Mouse (Mus musculus): ENCODE results near the gene Syt9. TPM values are rescaled to one million over a fixed set of nuclear protein-coding genes. Genes with fewer than 3 reads are reported as not detected.

Syt9 gene
- polyA plus RNA-seq, 1 experiment from 2014 or later = 1.7 TPM

DNA sequence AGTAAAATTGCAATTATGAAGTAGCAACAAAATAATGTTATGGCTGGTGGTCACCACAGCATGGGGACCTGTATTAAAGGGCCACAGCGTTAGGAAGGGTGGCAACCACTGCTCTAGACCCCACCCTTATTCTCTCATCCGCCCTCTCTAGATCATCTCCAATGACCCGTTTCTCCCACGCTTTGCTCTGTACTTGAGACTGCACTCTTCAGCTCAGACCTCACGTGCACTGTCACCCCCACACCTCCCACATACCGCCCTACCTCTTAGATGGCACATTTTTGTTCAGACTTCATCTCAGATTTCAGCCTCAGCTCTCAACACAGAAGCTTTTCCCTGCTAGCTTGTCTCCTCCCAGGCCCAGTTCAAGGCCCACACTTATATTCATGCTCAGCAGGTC is 150.9 kb downstream of the Syt9 start:
- no peak for DNase-seq
- 75% methylated on average over 6 of the region's 6 CpGs for WGBS
- no peak for ATAC-seq (ENCODE audit: insufficient read depth)
- Histone ChIP-seq H3K4me3 (ENCODE audit: low read depth, low read length) (no peak overlapping the region), H3K36me3 (ENCODE audit: insufficient read depth) (no peaks in the 10 kb centered on the region), H3K9me3 (ENCODE audit: low read depth, low read length) (no peaks in the 10 kb centered on the region), H3K27me3 (ENCODE audit: insufficient read depth, low read length) (no peaks in the 10 kb centered on the region), H3K4me1 (ENCODE audit: insufficient read depth) (no peaks in the 10 kb centered on the region), H3K9ac (no peak overlapping the region), H3K4me2 (no peak overlapping the region), H3K27ac (ENCODE audit: low read depth) (no peak overlapping the region)
- TF ChIP-seq CTCF (IDR thresholded peaks at IDR 0.05; ENCODE audit: low read depth) = no peak

DNA sequence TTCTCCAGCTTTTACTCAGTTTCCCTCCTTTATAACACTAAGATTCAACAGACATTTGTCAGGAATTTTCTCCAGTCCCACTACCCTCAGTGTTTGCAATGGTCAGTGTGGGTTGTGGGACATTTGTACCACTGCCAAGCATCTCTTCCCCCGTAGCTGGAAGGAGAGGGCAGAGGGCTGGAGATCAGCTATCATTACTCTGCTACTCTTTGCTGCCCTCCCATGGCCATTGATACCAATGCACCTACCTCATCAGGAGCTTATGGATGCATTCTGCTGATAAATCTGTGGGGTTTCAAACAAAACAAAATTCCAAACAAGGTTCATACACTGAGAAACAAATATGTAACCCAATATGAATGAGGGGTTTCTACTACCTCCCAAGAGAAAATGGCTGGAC is 155.8 kb downstream of the Syt9 start:
- Histone ChIP-seq H3K9me3 (ENCODE audit: low read depth, low read length) (no peaks in the 10 kb centered on the region), H3K9ac (no peak overlapping the region), H3K27me3 (ENCODE audit: insufficient read depth, low read length) (no peaks in the 10 kb centered on the region), H3K27ac (ENCODE audit: low read depth) (no peak overlapping the region), H3K4me1 (ENCODE audit: insufficient read depth) (no peaks in the 10 kb centered on the region), H3K4me3 (ENCODE audit: low read depth, low read length) (no peak overlapping the region), H3K4me2 (no peak overlapping the region), H3K36me3 (ENCODE audit: insufficient read depth) (no peaks in the 10 kb centered on the region)
- peak; percentile 75 for DNase-seq
- ATAC-seq (ENCODE audit: insufficient read depth) = 0 out of 2 replicates have a peak, but pooled peaks have one; percentile 31
- TF ChIP-seq CTCF (IDR thresholded peaks at IDR 0.05; ENCODE audit: low read depth) = peak; percentile 77
- WGBS = 5% methylated on average over 1 of the region's 1 CpGs

DNA sequence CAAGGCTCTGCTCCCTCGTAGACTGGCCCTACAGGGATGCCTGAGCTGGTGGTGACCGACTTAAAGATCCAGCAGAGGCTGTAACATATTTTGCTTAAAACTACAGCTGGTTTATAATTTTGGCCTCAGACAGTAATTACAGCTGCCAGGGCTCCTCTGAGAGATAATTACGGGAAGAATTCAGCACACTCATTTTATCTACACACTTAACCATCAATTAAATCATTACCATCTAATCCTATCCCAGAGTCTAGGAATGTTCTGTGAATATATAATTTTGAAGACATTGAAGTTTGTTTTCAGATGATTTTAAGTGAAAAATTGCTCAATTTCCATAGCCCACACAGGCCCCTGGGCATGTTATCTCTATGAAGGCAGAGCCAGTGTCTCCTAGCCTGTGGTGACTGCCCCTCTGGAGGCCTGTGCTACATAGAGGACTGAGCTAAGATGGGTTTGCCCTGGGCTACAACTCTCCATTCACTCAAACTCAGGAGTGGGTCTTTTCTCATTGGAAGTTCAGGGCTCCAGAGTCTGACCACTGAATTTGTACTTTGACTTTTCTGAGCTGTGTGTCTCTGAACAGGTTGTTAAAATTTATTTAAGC is 157.7 kb downstream of the Syt9 start:
- Histone ChIP-seq H3K27ac (ENCODE audit: low read depth) (no peak overlapping the region), H3K27me3 (ENCODE audit: insufficient read depth, low read length) (no peaks in the 10 kb centered on the region), H3K4me1 (ENCODE audit: insufficient read depth) (no peaks in the 10 kb centered on the region), H3K9ac (no peak overlapping the region), H3K4me3 (ENCODE audit: low read depth, low read length) (no peak overlapping the region), H3K9me3 (ENCODE audit: low read depth, low read length) (no peaks in the 10 kb centered on the region), H3K36me3 (ENCODE audit: insufficient read depth) (no peaks in the 10 kb centered on the region), H3K4me2 (no peak overlapping the region)
- TF ChIP-seq CTCF (IDR thresholded peaks at IDR 0.05; ENCODE audit: low read depth) = no peak
- ATAC-seq (ENCODE audit: insufficient read depth) = no peak
- 67% methylated on average over 3 of the region's 3 CpGs for WGBS
- no peak for DNase-seq

DNA sequence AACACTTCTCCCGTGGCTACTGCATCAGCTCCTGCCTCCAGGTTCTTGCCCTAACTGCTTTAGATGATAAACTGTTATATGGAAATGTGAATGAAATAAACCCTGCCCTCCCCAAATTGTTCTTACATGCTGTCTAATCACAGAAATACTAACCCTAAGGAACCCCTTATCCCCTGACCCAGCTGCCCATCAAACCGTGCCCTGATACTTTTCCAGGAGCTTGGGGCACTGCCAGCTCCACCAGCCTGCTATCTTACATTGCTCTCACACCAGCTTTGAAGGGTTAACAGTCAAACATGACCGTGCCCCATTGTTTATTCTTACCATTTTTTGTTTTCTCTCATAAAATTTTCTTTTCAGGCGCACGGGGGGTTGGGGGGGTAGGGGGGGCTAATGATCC is 158.8 kb downstream of the Syt9 start:
- Histone ChIP-seq H3K27me3 (ENCODE audit: insufficient read depth, low read length) (no peaks in the 10 kb centered on the region), H3K4me2 (no peak overlapping the region), H3K9me3 (ENCODE audit: low read depth, low read length) (no peaks in the 10 kb centered on the region), H3K27ac (ENCODE audit: low read depth) (no peak overlapping the region), H3K9ac (no peak overlapping the region), H3K36me3 (ENCODE audit: insufficient read depth) (no peaks in the 10 kb centered on the region), H3K4me1 (ENCODE audit: insufficient read depth) (no peaks in the 10 kb centered on the region), H3K4me3 (ENCODE audit: low read depth, low read length) (no peak overlapping the region)
- ATAC-seq (ENCODE audit: insufficient read depth) = no peak
- 34% methylated on average over 5 of the region's 5 CpGs for WGBS
- DNase-seq = no peak
- TF ChIP-seq CTCF (IDR thresholded peaks at IDR 0.05; ENCODE audit: low read depth) = no peak

DNA sequence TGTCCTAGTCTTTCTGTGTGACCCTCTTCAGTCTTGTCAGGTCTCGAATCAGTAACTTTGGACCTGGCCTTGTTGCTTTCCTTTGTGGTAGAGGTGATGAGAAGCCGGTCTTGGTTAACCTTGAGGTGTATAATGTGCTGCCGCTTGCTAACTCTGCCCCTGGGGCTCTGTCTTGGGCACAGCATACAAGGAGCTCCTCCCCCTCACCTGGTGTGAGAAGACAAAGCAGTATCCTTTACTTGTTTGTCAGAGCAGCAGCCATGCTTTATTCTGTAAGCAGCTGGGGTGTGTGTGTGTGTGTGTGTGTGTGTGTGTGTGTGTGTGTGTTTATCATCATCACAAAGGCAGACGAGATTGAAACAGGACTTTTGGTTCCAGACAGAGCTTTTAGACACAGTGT is 164.8 kb downstream of the Syt9 start:
- no peak overlapping the region for H3K27ac ChIP-seq (ENCODE audit: low read depth)
- no peaks in the 10 kb centered on the region for H3K36me3 ChIP-seq (ENCODE audit: insufficient read depth)
- ATAC-seq (ENCODE audit: insufficient read depth) (no peak), DNase-seq (no peak)
- H3K9me3 ChIP-seq (ENCODE audit: low read depth, low read length) = no peaks in the 10 kb centered on the region
- no peaks in the 10 kb centered on the region for H3K4me1 ChIP-seq (ENCODE audit: insufficient read depth)
- H3K9ac ChIP-seq = no peak overlapping the region
- H3K4me3 ChIP-seq (ENCODE audit: low read depth, low read length) = no peak overlapping the region
- H3K27me3 ChIP-seq (ENCODE audit: insufficient read depth, low read length) = no peaks in the 10 kb centered on the region
- TF ChIP-seq CTCF (IDR thresholded peaks at IDR 0.05; ENCODE audit: low read depth) = no peak
- H3K4me2 ChIP-seq = no peak overlapping the region
- 74% methylated on average over 4 of the region's 4 CpGs for WGBS

DNA sequence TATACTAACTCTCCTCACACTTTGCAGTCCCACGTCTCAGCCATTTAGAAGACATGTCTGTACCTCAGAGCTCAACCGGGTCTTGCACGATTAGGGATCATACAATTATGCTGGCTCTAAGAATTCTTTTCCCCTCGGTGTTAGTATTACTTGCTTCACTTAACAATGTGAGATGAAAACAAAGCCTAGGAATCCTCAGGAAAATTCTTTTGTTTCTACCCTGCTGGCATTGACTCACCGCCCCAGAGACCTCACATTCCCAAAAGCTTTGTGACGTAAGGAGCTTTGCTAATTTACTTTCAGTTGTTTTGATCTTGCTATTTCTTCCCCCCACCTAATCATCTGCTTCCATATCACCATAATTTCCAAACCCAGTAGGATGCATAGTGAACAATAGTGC is 166.0 kb downstream of the Syt9 start:
- TF ChIP-seq CTCF (IDR thresholded peaks at IDR 0.05; ENCODE audit: low read depth) = no peak
- Histone ChIP-seq H3K4me2 (no peak overlapping the region), H3K36me3 (ENCODE audit: insufficient read depth) (no peaks in the 10 kb centered on the region), H3K4me1 (ENCODE audit: insufficient read depth) (no peaks in the 10 kb centered on the region), H3K27ac (ENCODE audit: low read depth) (no peak overlapping the region), H3K4me3 (ENCODE audit: low read depth, low read length) (no peak overlapping the region), H3K9ac (no peak overlapping the region), H3K27me3 (ENCODE audit: insufficient read depth, low read length) (no peaks in the 10 kb centered on the region), H3K9me3 (ENCODE audit: low read depth, low read length) (no peaks in the 10 kb centered on the region)
- ATAC-seq (ENCODE audit: insufficient read depth) (no peak), DNase-seq (no peak)
- 60% methylated on average over 6 of the region's 6 CpGs for WGBS

DNA sequence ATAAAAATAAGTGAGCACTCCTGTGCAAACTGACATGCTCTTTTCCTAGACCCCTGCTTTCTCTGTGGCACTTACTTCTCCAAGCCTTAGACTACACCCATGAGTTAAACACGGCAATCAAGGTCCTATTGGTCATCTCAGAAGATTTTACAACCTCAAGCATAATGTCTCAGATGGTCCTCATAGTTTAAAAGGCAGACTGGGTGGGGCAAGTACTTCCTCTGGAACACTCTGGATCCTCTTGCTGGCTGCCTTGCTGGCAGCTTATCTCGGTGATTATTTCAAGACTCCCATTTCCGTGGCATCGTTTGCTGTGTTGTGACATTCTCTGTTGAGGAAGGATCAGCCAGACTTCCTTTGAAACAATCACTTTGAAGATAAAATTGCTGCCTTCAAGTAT is 169.5 kb downstream of the Syt9 start:
- no peak overlapping the region for H3K9ac ChIP-seq
- WGBS = 13% methylated on average over 4 of the region's 4 CpGs
- no peak for DNase-seq
- no peak overlapping the region for H3K4me3 ChIP-seq (ENCODE audit: low read depth, low read length)
- no peaks in the 10 kb centered on the region for H3K9me3 ChIP-seq (ENCODE audit: low read depth, low read length)
- no peaks in the 10 kb centered on the region for H3K4me1 ChIP-seq (ENCODE audit: insufficient read depth)
- no peak overlapping the region for H3K27ac ChIP-seq (ENCODE audit: low read depth)
- no peak for TF ChIP-seq CTCF (IDR thresholded peaks at IDR 0.05; ENCODE audit: low read depth)
- no peaks in the 10 kb centered on the region for H3K36me3 ChIP-seq (ENCODE audit: insufficient read depth)
- no peaks in the 10 kb centered on the region for H3K27me3 ChIP-seq (ENCODE audit: insufficient read depth, low read length)
- no peak overlapping the region for H3K4me2 ChIP-seq
- no peak for ATAC-seq (ENCODE audit: insufficient read depth)

DNA sequence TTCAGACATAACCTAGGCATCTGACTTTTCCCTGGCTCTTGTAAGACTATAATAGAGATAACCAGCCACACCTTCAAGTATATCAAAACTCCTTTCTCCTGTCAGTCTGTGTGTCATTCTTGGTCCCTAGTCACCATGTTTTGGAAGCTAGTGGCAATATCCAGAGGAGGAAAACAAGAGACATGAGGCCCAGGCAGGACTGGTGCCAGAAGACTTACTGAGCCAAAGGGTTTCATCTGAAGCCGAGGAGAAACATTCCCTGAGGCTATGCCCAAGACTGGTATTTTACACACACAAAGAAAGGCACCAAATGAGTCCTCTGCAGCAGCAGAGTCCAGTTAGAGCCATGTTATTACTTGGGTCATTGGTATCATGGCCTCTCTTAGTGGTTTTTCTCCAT is 174.5 kb downstream of the Syt9 start:
- Histone ChIP-seq H3K4me2 (no peak overlapping the region), H3K4me3 (ENCODE audit: low read depth, low read length) (no peak overlapping the region), H3K9me3 (ENCODE audit: low read depth, low read length) (no peaks in the 10 kb centered on the region), H3K4me1 (ENCODE audit: insufficient read depth) (no peaks in the 10 kb centered on the region), H3K27me3 (ENCODE audit: insufficient read depth, low read length) (no peaks in the 10 kb centered on the region), H3K27ac (ENCODE audit: low read depth) (no peak overlapping the region), H3K36me3 (ENCODE audit: insufficient read depth) (no peaks in the 10 kb centered on the region), H3K9ac (no peak overlapping the region)
- no peak for TF ChIP-seq CTCF (IDR thresholded peaks at IDR 0.05; ENCODE audit: low read depth)
- no peak for ATAC-seq (ENCODE audit: insufficient read depth)
- DNase-seq = no peak
- 54% methylated on average over 1 of the region's 1 CpGs for WGBS
